Mouse (Mus musculus) urinary bladder, postnatal 10 days (tissue): Measurements from ENCODE around the gene Megf9.

Source experiments
- DNase-seq: peaks from one replicate; pipeline ENCODE4 v3.0.0; 2022; ENCODE audit warnings: low spot score

Gene Megf9

DNA sequence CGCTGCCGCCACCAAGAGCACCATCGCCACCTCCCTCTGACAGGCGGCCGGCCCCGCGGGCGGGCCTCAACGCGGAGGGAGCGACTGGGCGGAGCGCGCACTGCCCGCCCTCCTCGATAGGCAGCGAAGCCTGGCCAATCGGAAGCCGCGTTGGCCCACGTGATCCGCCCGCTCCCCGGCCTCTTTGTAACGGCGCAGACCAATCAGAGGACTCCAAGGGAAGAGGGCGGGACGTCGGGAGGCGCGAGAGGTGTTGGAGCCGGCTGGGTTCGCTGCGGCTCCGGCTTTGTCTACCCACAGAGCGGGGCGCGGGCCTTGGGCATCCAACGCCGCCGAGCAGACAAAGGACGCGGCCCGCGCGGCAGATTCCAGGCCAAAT, at the start of gene Megf9:
Gene Megf9 (minus strand): TSS at position 105 of the 379 bp plus-strand sequence.
- peak; percentile 95 for DNase-seq

GRCm38 (mm10) chr4:70579654-70580053, 44.9 kb upstream of the Megf9 start:
- no peak for DNase-seq

DNA sequence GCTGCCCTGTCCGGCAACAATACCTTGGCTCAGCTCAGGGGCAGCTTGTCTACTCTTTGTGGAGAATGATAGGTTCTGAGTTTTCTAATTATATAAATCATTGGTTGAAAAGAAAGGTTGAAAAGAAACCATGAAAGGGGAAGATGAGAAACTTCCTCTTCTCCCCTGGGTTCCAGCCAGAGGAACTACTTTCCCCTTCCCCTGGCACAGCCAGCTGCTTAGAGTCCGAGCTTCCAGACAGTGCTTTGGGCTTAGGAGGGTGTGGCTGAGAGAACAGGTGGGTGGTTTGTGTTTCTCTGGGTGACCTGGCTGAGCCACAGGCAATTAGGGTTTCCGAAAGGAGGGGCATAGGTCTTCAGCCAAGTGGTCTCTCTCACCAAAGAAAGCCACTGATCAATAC, 43.5 kb upstream of the Megf9 start:
- DNase-seq: no peak

GRCm38 (mm10) chr4:70576096-70576495, 41.3 kb upstream of the Megf9 start:
- DNase-seq: no peak

DNA sequence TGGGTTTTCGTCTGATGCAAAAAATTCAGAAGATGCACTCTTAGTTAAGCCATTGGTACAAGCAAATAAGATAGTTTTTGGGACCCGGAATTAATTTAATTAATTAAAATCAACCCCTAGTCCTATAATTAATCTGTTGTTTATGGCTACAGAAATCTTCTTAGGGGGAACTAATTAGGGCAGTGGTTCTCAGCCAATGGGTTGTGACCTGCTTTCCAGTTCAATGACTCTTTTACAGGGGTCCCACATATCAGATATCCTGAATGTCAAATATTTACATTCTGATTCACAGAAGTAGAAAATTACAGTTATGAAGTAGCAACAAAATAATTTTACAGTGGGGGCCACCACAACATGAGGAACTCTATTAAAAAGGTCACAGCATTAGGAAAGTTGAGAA, 39.1 kb upstream of the Megf9 start:
- no peak for DNase-seq

DNA sequence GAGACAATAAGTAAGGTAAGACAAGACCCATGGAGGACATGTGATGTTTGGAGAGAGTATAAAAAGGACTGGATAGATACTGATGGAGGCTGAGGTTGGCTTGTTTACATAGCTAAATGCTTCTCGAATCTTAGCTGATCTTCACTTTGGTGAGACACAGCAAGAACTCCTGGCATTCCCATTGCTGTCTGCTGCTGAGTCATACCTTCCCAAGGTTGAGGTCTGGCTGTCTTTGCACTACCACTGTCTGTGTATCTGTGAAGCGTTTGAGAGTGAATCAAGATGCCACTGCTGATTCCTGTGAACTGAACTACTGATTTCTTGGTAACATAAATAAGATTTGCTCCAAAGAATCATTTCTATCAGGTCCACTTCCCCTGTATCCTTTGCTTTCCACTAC, 19.1 kb upstream of the Megf9 start:
- no peak for DNase-seq

DNA sequence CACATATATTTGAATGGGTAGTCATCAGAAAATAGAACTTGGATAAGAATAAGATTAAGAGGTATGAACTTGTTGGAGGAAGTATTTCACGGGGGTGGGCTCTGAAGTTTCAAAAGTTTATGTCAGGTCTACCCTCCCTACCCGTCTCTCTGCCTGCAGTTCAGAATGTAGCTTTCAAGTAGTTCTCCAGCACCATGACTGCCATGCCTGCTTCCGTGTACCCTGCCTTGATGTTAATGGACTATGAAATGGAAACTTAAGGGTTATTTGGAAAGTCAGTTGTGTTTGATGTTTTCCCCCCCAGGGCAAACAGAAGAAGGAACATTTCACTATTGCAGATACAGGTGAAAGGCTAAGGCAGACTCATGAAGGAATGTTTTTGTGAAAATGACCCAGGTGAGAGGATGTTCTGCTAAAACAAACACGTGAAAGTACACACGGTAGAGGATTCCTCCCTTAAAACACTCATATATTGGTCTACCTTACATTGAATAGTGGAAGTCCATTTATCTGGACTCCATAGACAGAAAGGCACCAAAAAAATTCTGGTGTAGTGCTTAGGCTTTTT, 18.5 kb upstream of the Megf9 start:
- DNase-seq: no peak

GRCm38 (mm10) chr4:70552120-70552519, 17.3 kb upstream of the Megf9 start:
- no peak for DNase-seq

- no peak for DNase-seq
Measured at GRCm38 (mm10) chr4:70547411-70548148, 12.8 kb upstream of the Megf9 start.

DNA sequence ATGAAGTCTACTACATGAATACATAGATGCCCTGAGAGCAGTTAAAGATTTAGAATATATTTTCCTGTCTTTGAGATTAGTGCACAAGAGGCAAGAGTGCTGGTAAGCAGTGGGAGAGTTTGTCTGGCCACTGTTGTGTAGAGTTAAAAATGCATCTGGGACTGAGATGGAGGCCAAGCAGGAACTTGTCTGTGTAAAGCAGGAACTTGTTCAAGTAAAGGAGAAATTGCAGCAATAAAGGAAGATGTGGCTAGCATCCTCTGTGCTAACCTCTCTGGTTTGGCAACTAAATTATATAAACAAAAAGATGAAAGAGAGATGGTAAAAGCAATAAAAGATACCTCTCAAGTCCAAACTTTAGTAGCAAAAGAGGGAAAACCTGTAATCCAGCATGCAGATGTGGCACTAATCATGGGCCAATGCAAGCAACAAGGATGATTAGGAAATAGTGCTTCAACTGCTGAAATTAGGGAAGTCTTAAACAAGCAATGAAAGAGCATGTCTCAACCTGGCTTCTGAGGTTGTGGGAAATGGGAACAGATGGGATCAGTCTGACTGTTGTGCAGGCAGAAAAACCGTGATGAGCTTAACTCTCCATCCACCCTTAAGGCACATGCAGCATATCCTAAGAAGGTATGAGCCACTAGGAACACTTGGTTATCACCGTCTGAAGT, 11.2 kb upstream of the Megf9 start:
- DNase-seq: no peak

- DNase-seq: no peak
Measured at GRCm38 (mm10) chr4:70544390-70544789, 9.6 kb upstream of the Megf9 start.

GRCm38 (mm10) chr4:70542387-70542786, 7.6 kb upstream of the Megf9 start:
- no peak for DNase-seq

DNA sequence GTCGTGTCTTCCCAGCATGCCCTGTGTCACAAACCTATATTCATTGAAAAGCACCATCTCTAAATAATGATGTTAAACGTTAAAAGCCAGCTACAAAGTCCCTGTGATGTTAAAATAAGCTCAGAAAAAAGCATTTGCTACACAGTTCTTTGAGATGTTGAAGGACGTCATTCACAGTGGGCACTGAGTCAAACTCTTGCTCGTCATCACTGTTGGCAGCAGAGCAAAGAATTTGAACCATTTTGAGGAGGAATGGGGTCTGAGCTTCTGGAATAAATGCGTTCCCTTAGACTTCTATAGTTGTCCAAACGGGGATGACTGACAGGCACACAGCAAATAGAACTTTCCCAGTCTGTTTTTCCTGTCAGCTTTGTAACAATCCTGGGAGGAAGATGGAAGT, 5.9 kb upstream of the Megf9 start:
- DNase-seq: no peak

DNA sequence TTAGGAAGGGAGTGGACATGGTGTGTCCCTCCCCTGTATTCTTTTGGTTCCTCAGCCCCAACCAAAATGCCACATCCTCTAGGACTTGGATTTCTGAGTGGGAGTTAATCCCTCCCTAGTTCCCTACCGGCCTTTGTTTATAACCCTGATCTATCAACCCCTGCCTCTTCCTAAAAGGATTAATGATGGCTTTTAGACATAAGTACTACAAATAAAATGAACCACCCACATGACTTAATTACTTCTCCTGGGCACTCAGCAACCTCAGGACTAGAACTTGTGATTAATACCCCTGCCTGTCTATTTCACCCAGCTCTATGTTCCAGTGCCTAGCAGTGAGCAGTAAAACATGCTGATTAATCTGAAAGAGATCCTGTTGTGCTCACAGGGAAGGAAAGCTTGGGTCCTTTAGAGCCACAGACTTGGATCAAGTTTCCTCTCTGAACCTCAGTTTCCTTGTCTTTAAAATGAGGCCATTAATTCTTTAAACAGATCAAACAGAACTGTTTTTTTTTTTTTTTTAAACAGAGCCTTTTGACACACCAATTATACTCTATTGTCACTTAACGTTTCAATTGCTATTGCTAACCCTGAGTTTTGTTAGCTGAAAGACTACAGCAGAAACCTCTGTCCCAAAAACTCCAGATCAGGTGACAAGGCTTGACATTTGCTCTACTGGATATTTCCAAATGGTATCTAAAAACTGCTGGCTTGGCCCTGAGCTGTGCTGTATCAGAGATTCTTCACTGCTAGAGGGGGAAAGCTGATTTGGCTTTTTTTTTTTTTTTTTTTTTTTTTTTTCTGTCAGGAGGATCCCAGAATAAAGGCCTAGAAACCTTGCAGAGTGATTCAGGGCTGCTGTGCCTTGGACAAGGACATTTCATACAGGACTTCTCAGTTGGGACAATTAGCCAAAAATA, 2.1 kb upstream of the Megf9 start:
- DNase-seq: no peak

DNA sequence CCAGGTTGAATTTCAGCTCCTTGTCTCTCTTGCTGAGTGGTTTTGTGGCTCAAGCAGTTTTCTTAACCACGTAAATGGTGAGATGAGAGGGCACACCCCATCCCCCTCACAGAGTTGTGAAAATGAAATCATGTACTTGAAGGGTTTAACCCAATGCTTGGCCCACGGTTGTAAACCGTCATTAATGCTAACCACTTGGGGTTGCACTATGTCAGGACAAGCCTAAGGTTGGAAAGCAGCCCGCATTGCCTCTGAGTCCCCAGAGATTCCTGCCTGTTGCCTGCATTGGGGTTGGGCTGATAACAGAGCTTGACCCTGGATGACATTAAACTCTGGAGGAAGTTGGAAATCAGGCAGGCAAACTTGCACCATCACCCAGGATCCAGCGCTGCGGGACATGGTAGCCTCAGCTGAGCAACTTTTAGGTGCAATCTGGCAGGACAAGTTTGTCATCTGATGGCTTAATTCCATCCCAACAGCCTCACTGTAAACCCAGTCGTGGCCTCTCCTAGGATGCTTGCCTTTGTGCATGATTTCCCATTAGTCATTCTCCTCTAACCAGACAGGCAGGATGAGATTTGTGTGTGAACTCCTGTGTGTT, 1.0 kb upstream of the Megf9 start:
- DNase-seq: no peak

- no peak for DNase-seq
Measured at GRCm38 (mm10) chr4:70535289-70535688, 494 bp upstream of the Megf9 start.

GRCm38 (mm10) chr4:70534078-70534890, 511 bp downstream of the Megf9 start:
- DNase-seq: peak; percentile 11

- no peak for DNase-seq
Measured at GRCm38 (mm10) chr4:70533056-70533805, 1.6 kb downstream of the Megf9 start.

DNA sequence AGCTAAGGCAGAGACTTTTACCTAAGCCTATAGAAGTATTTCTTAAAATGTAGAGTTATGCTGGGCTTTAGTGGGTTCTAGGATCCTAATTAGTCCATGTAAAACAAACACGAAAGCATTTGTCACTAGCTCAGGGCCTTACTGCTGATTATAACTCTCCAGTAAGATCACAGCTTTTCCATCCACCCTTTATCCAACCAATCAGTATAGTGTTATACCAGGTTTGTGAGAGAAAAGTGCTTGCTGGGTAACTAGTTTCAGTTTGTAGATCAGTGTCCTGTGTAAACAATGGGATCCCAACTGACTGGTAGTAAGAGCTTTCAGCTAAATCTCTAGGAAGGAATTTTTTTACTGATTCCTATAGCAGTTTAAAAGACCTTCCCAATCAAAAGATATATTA, 3.8 kb downstream of the Megf9 start:
- no peak for DNase-seq

GRCm38 (mm10) chr4:70528622-70529021, 6.2 kb downstream of the Megf9 start:
- no peak for DNase-seq
